Comparison of ENCODE assay signal across 8 mouse cellular contexts in the genomic region with DNA sequence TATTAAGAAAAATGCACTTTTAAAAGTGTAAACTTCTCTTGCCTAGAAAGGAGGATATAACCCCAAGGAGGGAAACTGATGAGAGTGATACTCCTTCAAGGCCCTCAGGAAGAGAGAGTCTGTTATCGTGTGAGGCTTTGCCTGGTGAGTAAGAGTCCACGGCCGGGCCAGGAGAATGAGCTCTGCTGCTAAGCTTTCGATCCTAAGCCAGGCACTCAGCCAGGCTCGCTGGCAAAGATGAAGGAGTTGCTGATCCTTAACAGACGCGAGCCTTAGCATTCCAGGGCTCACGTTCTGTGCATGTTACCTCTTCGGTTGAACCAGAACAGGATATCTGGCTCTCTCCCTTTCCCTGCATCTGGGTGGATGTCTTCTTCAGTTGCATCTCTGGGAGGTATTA. TPM values are rescaled to one million over a fixed set of nuclear protein-coding genes. Genes with fewer than 3 reads are reported as not detected.
DNase-seq lines count a peak whose midpoint lies in the region; ATAC-seq and TF ChIP-seq lines count a peak whose summit lies in the region.

No protein-coding gene starts in this region.

- H3K27me3 ChIP-seq in forebrain, postnatal 0 days (ENCODE audit: insufficient read depth, low read length) = no peaks in the 10 kb centered on the region
- H3K27me3 ChIP-seq in forebrain, embryonic 13.5 days = no peaks in the 10 kb centered on the region
- no peaks in the 10 kb centered on the region for H3K27me3 ChIP-seq in heart, embryonic 13.5 days (replicated peaks)
- H3K27me3 ChIP-seq in lung, embryonic 14.5 days (ENCODE audit: insufficient read depth, low read length) = no peaks in the 10 kb centered on the region

- WGBS in forebrain, postnatal 0 days = 47% methylated on average over 9 of the region's 9 CpGs
- WGBS in forebrain, embryonic 13.5 days = 78% methylated on average over 9 of the region's 9 CpGs
- 22% methylated on average over 9 of the region's 9 CpGs for WGBS in heart, embryonic 13.5 days
- WGBS in lung, embryonic 14.5 days = 24% methylated on average over 9 of the region's 9 CpGs

- TF ChIP-seq CTCF in forebrain, postnatal 0 days (IDR thresholded peaks at IDR 0.05; ENCODE audit: low read depth) = no peak
- TF ChIP-seq CTCF in lung, embryonic 14.5 days (IDR thresholded peaks at IDR 0.05; ENCODE audit: low read depth) = no peak

- DNase-seq in forebrain, postnatal 0 days = peak; percentile 45
- DNase-seq in cerebellum, adult 11 months = peak; percentile 43
- peak; percentile 74 for DNase-seq in lung, embryonic 14.5 days
- peak; percentile 73 to 82 for DNase-seq in urinary bladder, postnatal 4 days (ENCODE audit: low spot score in 2 of 2)
- DNase-seq in B cell, adult 2 months = no peak
- no peak for DNase-seq in natural killer cell, adult 2 months (ENCODE audit: low spot score in 2 of 2)

- H3K36me3 ChIP-seq in forebrain, postnatal 0 days (ENCODE audit: insufficient read depth) = no peaks in the 10 kb centered on the region
- no peaks in the 10 kb centered on the region for H3K36me3 ChIP-seq in forebrain, embryonic 13.5 days (ENCODE audit: poor library complexity, severe bottlenecking)
- H3K36me3 ChIP-seq in heart, embryonic 13.5 days = no peaks in the 10 kb centered on the region
- no peaks in the 10 kb centered on the region for H3K36me3 ChIP-seq in lung, embryonic 14.5 days (ENCODE audit: insufficient read depth)

- no peak overlapping the region for H3K9ac ChIP-seq in forebrain, postnatal 0 days
- H3K9ac ChIP-seq in forebrain, embryonic 13.5 days = no peak overlapping the region
- peak overlapping the region; percentile 7; the same call in 1 of the 2 replicates for H3K9ac ChIP-seq in heart, embryonic 13.5 days
- H3K9ac ChIP-seq in lung, embryonic 14.5 days = no peak overlapping the region

- H3K4me2 ChIP-seq in forebrain, postnatal 0 days (ENCODE audit: low read depth) = no peak overlapping the region
- H3K4me2 ChIP-seq in forebrain, embryonic 13.5 days = no peak overlapping the region
- H3K4me2 ChIP-seq in heart, embryonic 13.5 days = no peak overlapping the region
- H3K4me2 ChIP-seq in lung, embryonic 14.5 days = no peak overlapping the region

- H3K4me1 ChIP-seq in forebrain, postnatal 0 days (ENCODE audit: insufficient read depth) = no peaks in the 10 kb centered on the region
- 0 out of 2 replicates have a peak, but pooled peaks cover 2% of the 10 kb centered on the region for H3K4me1 ChIP-seq in forebrain, embryonic 13.5 days
- peaks cover 14% of the 10 kb centered on the region for H3K4me1 ChIP-seq in heart, embryonic 13.5 days
- peaks cover 6% of the 10 kb centered on the region for H3K4me1 ChIP-seq in lung, embryonic 14.5 days (ENCODE audit: insufficient read depth)

- ATAC-seq in forebrain, postnatal 0 days = no peak
- ATAC-seq in forebrain, embryonic 13.5 days = no peak
- ATAC-seq in heart, embryonic 13.5 days (ENCODE audit: extremely low read depth, insufficient number of reproducible peaks, low FRiP score, low TSS enrichment) = no peak
- no peak for ATAC-seq in lung, embryonic 14.5 days (ENCODE audit: insufficient read depth)

- H3K9me3 ChIP-seq in forebrain, postnatal 0 days (ENCODE audit: low read length) = no peaks in the 10 kb centered on the region
- no peaks in the 10 kb centered on the region for H3K9me3 ChIP-seq in forebrain, embryonic 13.5 days (replicated peaks)
- no peaks in the 10 kb centered on the region for H3K9me3 ChIP-seq in heart, embryonic 13.5 days
- H3K9me3 ChIP-seq in lung, embryonic 14.5 days (ENCODE audit: low read depth, low read length) = no peaks in the 10 kb centered on the region

- H3K4me3 ChIP-seq in forebrain, postnatal 0 days (ENCODE audit: low read depth, low read length) = no peak overlapping the region
- H3K4me3 ChIP-seq in forebrain, embryonic 13.5 days = no peak overlapping the region
- no peak overlapping the region for H3K4me3 ChIP-seq in heart, embryonic 13.5 days
- H3K4me3 ChIP-seq in lung, embryonic 14.5 days (ENCODE audit: low read depth, low read length) = no peak overlapping the region

- H3K27ac ChIP-seq in forebrain, postnatal 0 days (ENCODE audit: low read depth, low read length) = no peak overlapping the region
- H3K27ac ChIP-seq in forebrain, embryonic 13.5 days = no peak overlapping the region
- H3K27ac ChIP-seq in heart, embryonic 13.5 days (replicated peaks) = 0 out of 2 replicates have a peak overlapping the region, but pooled peaks have one; percentile 6
- H3K27ac ChIP-seq in lung, embryonic 14.5 days (ENCODE audit: low read depth) = peak overlapping the region; percentile 43; the same call in 1 of the 2 replicates

RNA-seq across cellular contexts. Expression of a gene that starts 11.8 kb away (rescaled TPM):
- 4.9 TPM in 2 replicates for total RNA-seq in forebrain, postnatal 0 days (2014; rRNA removed)
- 9.9 and 11.9 TPM in 2 replicates for polyA plus RNA-seq in forebrain, postnatal 0 days (2015; fragmentation: Nextera tagmentation; extraction: Ambion mirVana)
- polyA plus RNA-seq in forebrain, embryonic 13.5 days (2015; fragmentation: Nextera tagmentation; extraction: Ambion mirVana) = 5.2 and 5.3 TPM in 2 replicates
- polyA plus RNA-seq in heart, embryonic 13.5 days (2015; fragmentation: Nextera tagmentation; extraction: Ambion mirVana) = 3.1 and 3.2 TPM in 2 replicates
- 6.6 and 6.7 TPM in 2 replicates for polyA plus RNA-seq in lung, embryonic 14.5 days (2014; fragmentation: Nextera tagmentation; extraction: Ambion mirVana)

Comparison
In these comparisons a context has a peak if more than half of its experiments do, and no peak if none do; other contexts are left out.
1. DNase-seq: peak in forebrain, postnatal 0 days (single experiment), cerebellum, adult 11 months (single experiment), lung, embryonic 14.5 days (single experiment) and urinary bladder, postnatal 4 days (2 of 2); none in B cell, adult 2 months (0 of 2) and natural killer cell, adult 2 months (0 of 2).
2. H3K27ac ChIP-seq: peak in heart, embryonic 13.5 days (single experiment) and lung, embryonic 14.5 days (single experiment); none in forebrain, postnatal 0 days (single experiment) and forebrain, embryonic 13.5 days (single experiment).